Mouse (Mus musculus) small intestine, adult 2 months (tissue): ENCODE results near the gene Atf6. TPM values are rescaled to one million over a fixed set of nuclear protein-coding genes. Genes with fewer than 3 reads are reported as not detected.

Source experiments
- H3K27ac ChIP-seq: fragments of 200-500 bp; 2 replicates; pipeline ENCODE4 v1.5.1; 2012; ENCODE audit warnings: low read depth, low read length, control low read depth, inconsistent platforms; ENCODE audit not compliant: insufficient read depth
- H3K27me3 ChIP-seq: fragments of 200-500 bp; 2 replicates; pipeline ENCODE4 v1.6.1; 2012; ENCODE audit warnings: mild to moderate bottlenecking, moderate library complexity, low read length, inconsistent platforms; ENCODE audit not compliant: control insufficient read depth, insufficient read depth
- H3K36me3 ChIP-seq: fragments of 200-500 bp; 2 replicates; pipeline ENCODE4 v1.6.1; 2012; ENCODE audit warnings: mild to moderate bottlenecking, low read length, control low read depth, inconsistent platforms; ENCODE audit not compliant: control insufficient read depth, insufficient read depth
- H3K4me1 ChIP-seq: fragments of 200-500 bp; 2 replicates; pipeline ENCODE4 v1.6.1; 2012; ENCODE audit warnings: low read length, inconsistent platforms, mixed read lengths; ENCODE audit not compliant: control insufficient read depth, insufficient read depth, insufficient read length
- H3K4me3 ChIP-seq: fragments of 200-500 bp; 2 replicates; pipeline ENCODE4 v1.5.1; 2012; ENCODE audit warnings: low read depth, mild to moderate bottlenecking, control low read depth, inconsistent platforms, low read length, moderate library complexity
- CTCF ChIP-seq: fragments of 200-500 bp; IDR thresholded peaks from 2 replicates; pipeline ENCODE4 v1.5.1; 2012; ENCODE audit warnings: low read depth, mild to moderate bottlenecking, control low read depth, inconsistent platforms, low read length, moderate library complexity, mixed read lengths; ENCODE audit not compliant: insufficient replicate concordance, insufficient read length; ENCODE audit errors: extremely low read depth
- POLR2A ChIP-seq: fragments of 200-500 bp; IDR thresholded peaks from 2 replicates; pipeline ENCODE4 v1.6.1; 2012; ENCODE audit warnings: low read depth, mild to moderate bottlenecking, control low read depth, inconsistent platforms, low read length, moderate library complexity
- WGBS: fragments of 180-500 bp; shearing (Covaris S2); methylation state at CpG from one replicate; pipeline ENCODE4 v1.1.7; 2018; 5-methylcytosine and 5-hydroxymethylcytosine counted together
- polyA plus RNA-seq: library from polyadenylated mRNA; depleted of rRNA; stranded (reverse); fragments of >200 nt; gene quantifications from 2 replicates; pipeline ENCODE4 v1.2.3, GENCODE M21; 2012

The Atf6 gene
- polyA plus RNA-seq, 1 experiment: 8.4 TPM

GRCm38 (mm10) chr1:170857369-170857768, 10.2 kb downstream of the Atf6 start:
- no peaks in the 10 kb centered on the region for H3K27me3 ChIP-seq

GRCm38 (mm10) chr1:170855056-170855760, 12.4 kb downstream of the Atf6 start:
- H3K4me3 ChIP-seq: no peak overlapping the region
- H3K27ac ChIP-seq: no peak overlapping the region
- TF ChIP-seq CTCF (no peak), POLR2A (no peak)
- H3K4me1 ChIP-seq: 0 out of 2 replicates have a peak, but pooled peaks cover 2% of the 10 kb centered on the region
- peaks cover 20% of the 10 kb centered on the region for H3K36me3 ChIP-seq
- no peaks in the 10 kb centered on the region for H3K27me3 ChIP-seq
- WGBS: 84% methylated on average over 13 of the region's 13 CpGs

More at GRCm38 (mm10) chr1:170857369-170857768, 10.2 kb downstream of the Atf6 start:
- TF ChIP-seq CTCF (no peak), POLR2A (no peak)
- no peak overlapping the region for H3K27ac ChIP-seq
- 0 out of 2 replicates have a peak, but pooled peaks cover 5% of the 10 kb centered on the region for H3K4me1 ChIP-seq
- no peak overlapping the region for H3K4me3 ChIP-seq
- WGBS: 85% methylated on average over 2 of the region's 2 CpGs
- peaks cover 6% of the 10 kb centered on the region for H3K36me3 ChIP-seq

- 78% methylated on average over 3 of the region's 3 CpGs for WGBS
- Histone ChIP-seq H3K4me3 (no peak overlapping the region), H3K27me3 (no peaks in the 10 kb centered on the region), H3K4me1 (0 out of 2 replicates have a peak, but pooled peaks cover 2% of the 10 kb centered on the region), H3K27ac (no peak overlapping the region), H3K36me3 (peaks cover 29% of the 10 kb centered on the region)
- TF ChIP-seq CTCF (no peak), POLR2A (no peak)
Measured at GRCm38 (mm10) chr1:170853604-170854003, 14.0 kb downstream of the Atf6 start.

- Histone ChIP-seq H3K36me3 (peaks cover 39% of the 10 kb centered on the region), H3K27me3 (no peaks in the 10 kb centered on the region), H3K4me1 (0 out of 2 replicates have a peak, but pooled peaks cover 2% of the 10 kb centered on the region), H3K4me3 (no peak overlapping the region), H3K27ac (no peak overlapping the region)
- WGBS: 94% methylated on average over 23 of the region's 23 CpGs
- TF ChIP-seq CTCF (no peak), POLR2A (no peak)
Measured at GRCm38 (mm10) chr1:170850637-170851624, 16.6 kb downstream of the Atf6 start.

GRCm38 (mm10) chr1:170850007-170850406, 17.6 kb downstream of the Atf6 start:
- H3K27ac ChIP-seq: no peak overlapping the region
- H3K36me3 ChIP-seq: peaks cover 48% of the 10 kb centered on the region
- H3K27me3 ChIP-seq: no peaks in the 10 kb centered on the region
- no peak overlapping the region for H3K4me3 ChIP-seq
- 81% methylated on average over 2 of the region's 2 CpGs for WGBS
- H3K4me1 ChIP-seq: no peaks in the 10 kb centered on the region
- no peak for TF ChIP-seq POLR2A
- TF ChIP-seq CTCF: no peak

GRCm38 (mm10) chr1:170845448-170846307, 21.9 kb downstream of the Atf6 start:
- Histone ChIP-seq H3K4me1 (no peaks in the 10 kb centered on the region), H3K4me3 (peak overlapping the region; percentile 28; the same call in 1 of the 2 replicates), H3K27ac (peak overlapping the region; percentile 71), H3K36me3 (peaks cover 43% of the 10 kb centered on the region), H3K27me3 (no peaks in the 10 kb centered on the region)
- TF ChIP-seq CTCF: no peak
- TF ChIP-seq POLR2A: no peak
- 71% methylated on average over 10 of the region's 10 CpGs for WGBS
